In genomic region chr9:107612191-107612944, GRCm38 (mm10) we compare ENCODE assay signal across 8 mouse cellular contexts. TPM values are rescaled to one million over a fixed set of nuclear protein-coding genes. Genes with fewer than 3 reads are reported as not detected.
DNase-seq lines count a peak whose midpoint lies in the region; ATAC-seq lines count a peak whose summit lies in the region.

No protein-coding gene starts in this region.

- H3K27ac ChIP-seq in hindbrain, embryonic 11.5 days (ENCODE audit: low read depth, low read length): peak overlapping the region; percentile 94

- DNase-seq in MN1 (ENCODE audit: low spot score): peak; percentile 97
- DNase-seq in cerebellum, adult 9-10 months: peak; percentile 97
- DNase-seq in hindbrain, embryonic 11.5 days (ENCODE audit: low spot score): peak; percentile 100
- DNase-seq in layer of hippocampus, postnatal 14 days (ENCODE audit: low spot score in 2 of 2): peak; percentile 98 to 99
- peak; percentile 100 for DNase-seq in lung, postnatal 14 days
- peak; percentile 95 for DNase-seq in retina, adult 2 months (ENCODE audit: low read depth, low spot score)
- DNase-seq in thymus, postnatal 36 days: peak; percentile 97

- H3K4me3 ChIP-seq in hindbrain, embryonic 11.5 days (ENCODE audit: low read depth, low read length): peak overlapping the region; percentile 18; the same call in 1 of the 2 replicates

- H3K4me1 ChIP-seq in hindbrain, embryonic 11.5 days (replicated peaks; ENCODE audit: control insufficient read depth, insufficient read depth, low read length): peaks cover 24% of the 10 kb centered on the region

- no peaks in the 10 kb centered on the region for H3K27me3 ChIP-seq in hindbrain, embryonic 11.5 days (ENCODE audit: control insufficient read depth, insufficient read depth, low read length)

- H3K9me3 ChIP-seq in hindbrain, embryonic 11.5 days (ENCODE audit: control insufficient read depth, low read length): no peaks in the 10 kb centered on the region

- ATAC-seq in frontal cortex, adult (ENCODE audit: low TSS enrichment): peak; percentile 82
- peak; percentile 93 for ATAC-seq in hindbrain, embryonic 11.5 days (ENCODE audit: low FRiP score)

- H3K4me2 ChIP-seq in hindbrain, embryonic 11.5 days (replicated peaks; ENCODE audit: low read depth, low read length): peak overlapping the region; percentile 59

- H3K36me3 ChIP-seq in hindbrain, embryonic 11.5 days (ENCODE audit: control insufficient read depth, insufficient read depth, low read length): peaks cover 16% of the 10 kb centered on the region; the same call in 1 of the 2 replicates

- 4% methylated on average over 28 of the region's 48 CpGs for WGBS in hindbrain, embryonic 11.5 days

- H3K9ac ChIP-seq in hindbrain, embryonic 11.5 days (ENCODE audit: low read depth, low read length): peak overlapping the region; percentile 61

RNA-seq across cellular contexts. Expression of gene Sema3b, which starts 3.3 kb away (rescaled TPM):
- 1.4 and 1.6 TPM in 2 replicates for polyA plus RNA-seq in hindbrain, embryonic 11.5 days (2014; fragmentation: Nextera tagmentation; extraction: Ambion mirVana)
- 1 to 10 TPM; 2.0 to 4.9 TPM for total RNA-seq in layer of hippocampus, postnatal 14 days (2021)

RNA-seq across cellular contexts. Expression of gene Gnai2, which starts 22.8 kb away (rescaled TPM):
- polyA plus RNA-seq in hindbrain, embryonic 11.5 days (2014; fragmentation: Nextera tagmentation; extraction: Ambion mirVana): 529 and 534 TPM in 2 replicates
- 100 to 1,000 TPM; 215 to 224 TPM for total RNA-seq in layer of hippocampus, postnatal 14 days (2021)

RNA-seq across cellular contexts. Expression of gene Ifrd2, which starts 24.9 kb away (rescaled TPM):
- 26.9 and 27.7 TPM in 2 replicates for polyA plus RNA-seq in hindbrain, embryonic 11.5 days (2014; fragmentation: Nextera tagmentation; extraction: Ambion mirVana)
- 10 to 100 TPM; 12.1 to 13.0 TPM for total RNA-seq in layer of hippocampus, postnatal 14 days (2021)

RNA-seq across cellular contexts. Expression of gene Hyal3, which starts 31.8 kb away (rescaled TPM):
- polyA plus RNA-seq in hindbrain, embryonic 11.5 days (2014; fragmentation: Nextera tagmentation; extraction: Ambion mirVana): 0.18 and 0.39 TPM in 2 replicates
- total RNA-seq in layer of hippocampus, postnatal 14 days (2021): 1 to 10 TPM in 1 of 2 experiments, under 1 TPM in 1; 0.95 to 1.5 TPM

RNA-seq across cellular contexts. Expression of gene Naa80, which starts 33.7 kb away (rescaled TPM):
- 10.5 and 11.3 TPM in 2 replicates for polyA plus RNA-seq in hindbrain, embryonic 11.5 days (2014; fragmentation: Nextera tagmentation; extraction: Ambion mirVana)
- 10 to 100 TPM in 1 of 2 experiments, 1 to 10 TPM in 1; 9.5 to 10.0 TPM for total RNA-seq in layer of hippocampus, postnatal 14 days (2021)

Comparison
In these comparisons a context has a peak if more than half of its experiments do, and no peak if none do; other contexts are left out.
1. Peak in every context shown above with its lines: DNase-seq, ATAC-seq, H3K4me3 ChIP-seq and H3K27ac ChIP-seq.